Mouse (Mus musculus) small intestine, adult 2 months (tissue): ENCODE data around the gene Pmis2.

Source experiments
- CTCF ChIP-seq: fragments of 200-500 bp; IDR thresholded peaks from 2 replicates; pipeline ENCODE4 v1.5.1; 2012; ENCODE audit warnings: low read depth, mild to moderate bottlenecking, control low read depth, inconsistent platforms, low read length, moderate library complexity, mixed read lengths; ENCODE audit not compliant: insufficient replicate concordance, insufficient read length; ENCODE audit errors: extremely low read depth
- POLR2A ChIP-seq: fragments of 200-500 bp; IDR thresholded peaks from 2 replicates; pipeline ENCODE4 v1.6.1; 2012; ENCODE audit warnings: low read depth, mild to moderate bottlenecking, control low read depth, inconsistent platforms, low read length, moderate library complexity

DNA sequence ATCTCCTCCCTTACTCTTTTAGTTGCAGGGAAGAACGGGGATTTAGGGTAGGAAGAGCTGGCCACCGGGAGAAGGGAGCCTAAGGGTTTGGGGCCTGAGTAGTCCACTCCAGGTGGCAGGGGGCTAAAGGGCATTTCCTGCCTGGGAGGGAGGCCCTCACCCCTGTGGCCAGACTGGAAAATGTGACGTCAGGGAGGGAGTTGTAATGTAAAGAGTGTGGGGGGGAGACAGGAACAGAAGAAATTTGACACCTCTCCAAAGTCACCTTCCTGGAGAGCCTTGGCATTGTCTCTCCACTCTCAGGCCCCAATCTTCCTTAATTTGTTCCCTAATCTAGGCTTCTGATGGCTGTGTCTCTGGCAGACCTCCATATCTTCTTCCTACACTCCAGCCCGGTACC, 32.3 kb downstream of the Pmis2 start:
- TF ChIP-seq CTCF (no peak), POLR2A (no peak)
